In the genomic region with DNA sequence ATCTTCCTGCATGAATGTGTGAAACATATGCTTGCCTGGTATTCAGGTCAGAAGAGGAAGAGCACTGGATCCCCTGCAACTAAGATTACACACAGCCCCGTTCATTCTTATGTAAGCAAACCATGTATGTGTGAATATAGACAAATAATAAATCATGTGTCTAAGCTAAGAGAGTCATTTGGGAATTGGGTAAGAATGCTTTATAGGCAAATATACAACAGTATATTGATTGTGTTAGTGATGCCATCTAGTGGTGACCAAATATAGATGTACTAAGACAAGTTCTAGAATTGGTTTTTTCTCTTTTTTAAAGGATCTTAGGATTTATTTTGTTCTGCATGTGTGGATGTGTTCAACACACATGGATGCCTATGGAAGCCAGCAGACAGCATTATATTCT, we compare ENCODE assay signal across 10 mouse cellular contexts. TPM values are rescaled to one million over a fixed set of nuclear protein-coding genes. Genes with fewer than 3 reads are reported as not detected.
DNase-seq lines count a peak whose midpoint lies in the region; ATAC-seq and TF ChIP-seq lines count a peak whose summit lies in the region.
"Had no signal": no experiment of that assay in that cellular context is flagged by ENCODE, and none has a peak within 500 bp of the region (broad histone marks: within the 10 kb centered on the region; RNA-seq: fewer than 3 reads in every experiment).

No protein-coding gene starts in this region.

- H3K9ac ChIP-seq in midbrain, postnatal 0 days (replicated peaks; ENCODE audit: low read length, poor library complexity, severe bottlenecking) = no peak overlapping the region
- H3K9ac ChIP-seq in midbrain, embryonic 13.5 days (replicated peaks) = no peak overlapping the region
- H3K9ac ChIP-seq: hindbrain, embryonic 12.5 days had no signal

- H3K4me1 ChIP-seq in midbrain, postnatal 0 days (ENCODE audit: insufficient read depth, low read length) = no peaks in the 10 kb centered on the region
- no peaks in the 10 kb centered on the region for H3K4me1 ChIP-seq in midbrain, embryonic 13.5 days (replicated peaks)
- H3K4me1 ChIP-seq: hindbrain, embryonic 12.5 days had no signal

- H3K4me2 ChIP-seq in midbrain, postnatal 0 days (ENCODE audit: low read depth, low read length, poor library complexity, severe bottlenecking) = no peak overlapping the region
- H3K4me2 ChIP-seq in midbrain, embryonic 13.5 days (replicated peaks) = no peak overlapping the region
- H3K4me2 ChIP-seq: hindbrain, embryonic 12.5 days had no signal

- H3K4me3 ChIP-seq in midbrain, postnatal 0 days (ENCODE audit: low read depth, low read length) = no peak overlapping the region
- H3K4me3 ChIP-seq in midbrain, embryonic 13.5 days (replicated peaks) = no peak overlapping the region
- H3K4me3 ChIP-seq: erythroblast, embryonic 14.5 days; hindbrain, embryonic 12.5 days had no signal

- no peaks in the 10 kb centered on the region for H3K36me3 ChIP-seq in midbrain, postnatal 0 days (ENCODE audit: insufficient read depth, low read length)
- H3K36me3 ChIP-seq in midbrain, embryonic 13.5 days = peaks cover 3% of the 10 kb centered on the region

- H3K27me3 ChIP-seq in midbrain, postnatal 0 days (ENCODE audit: insufficient read depth, low read length) = no peaks in the 10 kb centered on the region
- no peaks in the 10 kb centered on the region for H3K27me3 ChIP-seq in midbrain, embryonic 13.5 days
- H3K27me3 ChIP-seq: hindbrain, embryonic 12.5 days had no signal

- H3K27ac ChIP-seq in midbrain, postnatal 0 days (ENCODE audit: low read depth, low read length) = no peak overlapping the region
- no peak overlapping the region for H3K27ac ChIP-seq in midbrain, embryonic 13.5 days
- H3K27ac ChIP-seq: hindbrain, embryonic 12.5 days had no signal

- H3K9me3 ChIP-seq in midbrain, postnatal 0 days (ENCODE audit: low read length) = no peaks in the 10 kb centered on the region
- H3K9me3 ChIP-seq in midbrain, embryonic 13.5 days = no peaks in the 10 kb centered on the region
- H3K9me3 ChIP-seq: hindbrain, embryonic 12.5 days had no signal

- WGBS in midbrain, postnatal 0 days = 81% methylated on average over 1 of the region's 1 CpGs
- 78% methylated on average over 1 of the region's 1 CpGs for WGBS in midbrain, embryonic 13.5 days

- peak; percentile 27; the same call in 1 of the 2 replicates for ATAC-seq in frontal cortex, adult (ENCODE audit: low TSS enrichment)
- ATAC-seq in midbrain, postnatal 0 days (ENCODE audit: low FRiP score) = no peak
- no peak for ATAC-seq in midbrain, embryonic 13.5 days

- no peak for DNase-seq in frontal cortex, postnatal 25 days (ENCODE audit: low spot score in 2 of 2)
- DNase-seq in midbrain, postnatal 0 days (ENCODE audit: low spot score) = peak; percentile 72
- peak; percentile 58 for DNase-seq in fibroblast of lung, adult 2 months (ENCODE audit: low read depth)
- DNase-seq in skeletal muscle tissue, adult 2 months (ENCODE audit: low read depth, low spot score) = peak; percentile 24
- no peak for DNase-seq in layer of hippocampus, adult 8-10 months (ENCODE audit: low spot score in 2 of 2)
- no peak for DNase-seq in frontal cortex, postnatal 36 days (ENCODE audit: low spot score in 2 of 2)

- TF ChIP-seq CTCF in midbrain, postnatal 0 days (IDR thresholded peaks at IDR 0.05) = peak; percentile 72

RNA-seq across cellular contexts. Expression of a gene that starts 28.0 kb away (rescaled TPM):
- 45.3 and 73.0 TPM in 2 replicates for total RNA-seq in midbrain, postnatal 0 days (2014; rRNA removed)
- polyA plus RNA-seq in midbrain, postnatal 0 days (2015; fragmentation: Nextera tagmentation; extraction: Ambion mirVana) = 136 TPM in 2 replicates
- 93.5 and 102 TPM in 2 replicates for polyA plus RNA-seq in midbrain, embryonic 13.5 days (2015; fragmentation: Nextera tagmentation; extraction: Ambion mirVana)
- 100 to 1,000 TPM in 3 of 4 experiments, 10 to 100 TPM in 1; 97.5 to 125 (median 114) TPM for total RNA-seq in layer of hippocampus, adult 8-10 months (2022)

RNA-seq across cellular contexts. Expression of a gene that starts 28.1 kb away (rescaled TPM):
- 14.8 and 15.8 TPM in 2 replicates for total RNA-seq in midbrain, postnatal 0 days (2014; rRNA removed)
- 22.5 and 22.8 TPM in 2 replicates for polyA plus RNA-seq in midbrain, postnatal 0 days (2015; fragmentation: Nextera tagmentation; extraction: Ambion mirVana)
- polyA plus RNA-seq in midbrain, embryonic 13.5 days (2015; fragmentation: Nextera tagmentation; extraction: Ambion mirVana) = 37.4 and 38.5 TPM in 2 replicates
- 10 to 100 TPM in 2 of 4 experiments, 1 to 10 TPM in 2; 9.2 to 10.6 (median 10.0) TPM for total RNA-seq in layer of hippocampus, adult 8-10 months (2022)

Comparison
In these comparisons a context has a peak if more than half of its experiments do, and no peak if none do; other contexts are left out.
1. DNase-seq: peak in midbrain, postnatal 0 days (single experiment), fibroblast of lung, adult 2 months (single experiment) and skeletal muscle tissue, adult 2 months (single experiment); none in frontal cortex, postnatal 25 days (0 of 2), layer of hippocampus, adult 8-10 months (0 of 2) and frontal cortex, postnatal 36 days (0 of 2).